Mouse (Mus musculus): ENCODE measurements around the gene Lhfp.
A peak's percentile ranks its signal among the peaks of the same experiment; 100 is the strongest.

Lhfp gene

GRCm38 (mm10) chr3:53041411-53042239, at the start of gene Lhfp:
Lhfp (plus strand) TSS chr3:53041528.
- peak; percentile 80 to 86 for DNase-seq

- no peak for DNase-seq
These were observed 48.0 kb upstream of the Lhfp start for GRCm38 (mm10) chr3:52993296-52993695.

- peak; percentile 39 to 43 for DNase-seq
These were observed 46.7 kb upstream of the Lhfp start for GRCm38 (mm10) chr3:52994666-52995065.

GRCm38 (mm10) chr3:52996635-52997034, 44.7 kb upstream of the Lhfp start:
- no peak for DNase-seq

- DNase-seq, result peak in 1 of 2 experiments; percentile 19
These were observed 43.9 kb upstream of the Lhfp start for GRCm38 (mm10) chr3:52997381-52997780.

GRCm38 (mm10) chr3:52999016-52999744, 42.1 kb upstream of the Lhfp start:
- DNase-seq, result peak; percentile 26 to 30

- no peak for DNase-seq
These were observed 41.3 kb upstream of the Lhfp start for GRCm38 (mm10) chr3:52999996-53000395.

- peak; percentile 29 to 51 for DNase-seq
These were observed 39.3 kb upstream of the Lhfp start for GRCm38 (mm10) chr3:53002076-53002475.

- peak in 1 of 2 experiments; percentile 44 for DNase-seq
These were observed 36.8 kb upstream of the Lhfp start for GRCm38 (mm10) chr3:53004406-53005114.

GRCm38 (mm10) chr3:53007411-53007810, 33.9 kb upstream of the Lhfp start:
- DNase-seq, result no peak

- peak; percentile 86 to 93 for DNase-seq
These were observed 24.6 kb upstream of the Lhfp start, which contains the start of gene Cog6 for GRCm38 (mm10) chr3:53016436-53017340. Cog6 (minus strand) TSS chr3:53017237.

- DNase-seq, result no peak
These were observed 14.0 kb upstream of the Lhfp start for GRCm38 (mm10) chr3:53027333-53027732.

GRCm38 (mm10) chr3:53029046-53029445, 12.3 kb upstream of the Lhfp start:
- peak; percentile 87 to 88 for DNase-seq

GRCm38 (mm10) chr3:53031586-53031985, 9.7 kb upstream of the Lhfp start:
- no peak for DNase-seq

GRCm38 (mm10) chr3:53032432-53032831, 8.9 kb upstream of the Lhfp start:
- no peak for DNase-seq

- peak; percentile 35 to 59 for DNase-seq
These were observed 7.9 kb upstream of the Lhfp start for GRCm38 (mm10) chr3:53033448-53033847.

- DNase-seq, result no peak
These were observed 5.3 kb upstream of the Lhfp start for GRCm38 (mm10) chr3:53036076-53036475.

- no peak for DNase-seq
These were observed 4.4 kb upstream of the Lhfp start for GRCm38 (mm10) chr3:53036941-53037340.

GRCm38 (mm10) chr3:53038913-53039312, 2.4 kb upstream of the Lhfp start:
- no peak for DNase-seq

GRCm38 (mm10) chr3:53039746-53040145, 1.6 kb upstream of the Lhfp start:
- no peak for DNase-seq

- no peak for DNase-seq
These were observed 526 bp upstream of the Lhfp start for GRCm38 (mm10) chr3:53040593-53041410.
